Mouse (Mus musculus) CH12.LX (cell line): ENCODE results near the gene Agbl2.

Experiments
- BHLHE40 ChIP-seq: IDR thresholded peaks from 2 replicates; pipeline ENCODE4 v1.6.1; 2011; ENCODE audit warnings: mild to moderate bottlenecking, low read depth, low read length, improper control_type of control experiment
- CTCF ChIP-seq, 2 experiments: IDR thresholded peaks in 1 of 2; conservative IDR thresholded peaks in 1 of 2; 2 replicates each; pipeline ENCODE4 v1.5.1; 2011 to 2012; ENCODE audit warnings: low read depth in 2 of 2, low read length in 2 of 2, improper control_type of control experiment in 1 of 2, inconsistent platforms in 1 of 2, mild to moderate bottlenecking in 1 of 2, moderate library complexity in 1 of 2
- ELF1 ChIP-seq: IDR thresholded peaks from 2 replicates; pipeline ENCODE4 v1.6.1; 2014; ENCODE audit warnings: low read depth, mild to moderate bottlenecking, inconsistent platforms, low read length, improper control_type of control experiment
- EP300 ChIP-seq: IDR thresholded peaks from 2 replicates; pipeline ENCODE4 v1.6.1; 2011; ENCODE audit warnings: low read length, improper control_type of control experiment
- HCFC1 ChIP-seq: IDR thresholded peaks from 2 replicates; pipeline ENCODE4 v1.6.1; 2012; ENCODE audit warnings: low read depth, mild to moderate bottlenecking, inconsistent platforms, low read length, improper control_type of control experiment
- JUND ChIP-seq: conservative IDR thresholded peaks from 2 replicates; pipeline ENCODE4 v1.6.1; 2011; ENCODE audit warnings: low read depth, low read length, improper control_type of control experiment
- MAX ChIP-seq: IDR thresholded peaks from 2 replicates; pipeline ENCODE4 v1.6.1; 2011; ENCODE audit warnings: low read length, improper control_type of control experiment
- MYC ChIP-seq: IDR thresholded peaks from 2 replicates; pipeline ENCODE4 v1.6.1; 2011; ENCODE audit warnings: low read depth, mild to moderate bottlenecking, improper control_type of control experiment, low read length
- POLR2A ChIP-seq: IDR thresholded peaks from 2 replicates; pipeline ENCODE4 v1.6.1; 2011; ENCODE audit warnings: low read depth, mild to moderate bottlenecking, improper control_type of control experiment, low read length
- ZKSCAN1 ChIP-seq: IDR thresholded peaks from 2 replicates; pipeline ENCODE4 v1.6.1; 2012; ENCODE audit warnings: low read depth, inconsistent platforms, low read length, improper control_type of control experiment, borderline replicate concordance

- TF ChIP-seq CTCF (conservative IDR thresholded peaks at IDR 0.05 in 1 of 2, IDR thresholded peaks at IDR 0.05 in 1 of 2; ENCODE audit: low read depth in 2 of 2, low read length in 2 of 2) = no peak
- TF ChIP-seq MYC = no peak
- TF ChIP-seq HCFC1 = no peak
- TF ChIP-seq ELF1 = no peak
- TF ChIP-seq ZKSCAN1 = no peak
- no peak for TF ChIP-seq BHLHE40
- TF ChIP-seq MAX = no peak
- TF ChIP-seq JUND = no peak
- no peak for TF ChIP-seq POLR2A
- no peak for TF ChIP-seq EP300
Observed at GRCm38 (mm10) chr2:90875239-90875638, 92.7 kb downstream of the Agbl2 start.
